Mouse (Mus musculus): ENCODE results near the gene Cyp2t4.

Cyp2t4 gene

DNA sequence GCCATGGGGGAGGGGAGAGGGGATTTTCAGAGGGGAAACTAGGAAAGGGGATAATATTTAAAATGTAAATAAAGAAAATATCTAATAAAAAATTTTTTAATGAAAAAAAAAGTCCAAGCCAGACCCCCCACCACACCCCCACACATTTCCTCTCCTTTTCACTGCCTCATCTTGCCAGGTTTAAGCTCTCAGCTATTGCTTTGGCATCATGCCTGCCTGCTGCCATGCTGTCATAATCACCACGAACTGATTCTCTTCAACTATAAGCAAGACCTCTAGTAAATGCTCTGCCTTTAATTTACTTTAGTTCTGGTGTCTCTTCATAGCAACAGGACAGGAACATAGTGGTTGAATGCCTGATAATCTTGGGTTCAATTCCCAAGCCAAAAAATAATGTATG lies 29.0 kb downstream of the Cyp2t4 start:
- no peak for DNase-seq (ENCODE audit: low spot score in 2 of 2)

DNA sequence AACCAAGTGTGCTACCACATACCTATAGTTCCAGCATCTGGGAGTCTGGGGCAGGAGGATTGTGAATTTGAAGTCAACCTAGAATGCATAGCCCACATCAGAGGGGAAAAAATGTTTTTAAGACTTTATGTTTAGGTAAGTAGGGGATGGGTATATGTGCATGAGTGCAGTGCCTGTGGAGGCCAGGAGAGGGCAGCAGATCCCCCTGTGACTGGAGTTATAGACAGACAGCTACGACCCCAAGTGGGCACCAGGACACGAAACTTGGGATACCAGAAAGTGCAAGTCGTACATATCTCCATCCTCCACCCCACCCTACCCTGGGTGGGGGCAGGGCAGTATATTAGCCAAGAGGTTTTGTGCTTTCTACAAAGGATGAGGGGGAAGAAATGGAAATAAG lies 31.4 kb downstream of the Cyp2t4 start:
- DNase-seq (ENCODE audit: low spot score in 2 of 2): no peak

DNA sequence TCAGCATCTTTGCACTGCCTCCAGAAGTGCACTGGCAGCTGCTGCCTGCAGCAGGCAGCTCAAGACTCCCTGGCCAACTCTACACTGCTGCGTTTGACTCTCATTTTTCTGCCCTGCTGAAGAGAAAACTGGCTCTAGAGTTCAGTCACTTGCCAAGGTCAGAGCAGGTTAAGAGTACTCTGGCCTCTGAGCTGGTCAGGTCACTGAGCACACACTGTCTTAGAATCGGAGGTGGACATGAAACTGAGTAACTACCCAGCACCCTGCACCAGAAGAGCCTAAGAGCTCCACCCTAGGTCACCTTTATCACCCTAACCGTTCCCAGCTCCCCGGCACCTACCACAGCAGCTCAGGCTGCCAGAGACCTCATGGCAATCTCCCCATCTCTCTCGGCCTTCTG lies 32.5 kb downstream of the Cyp2t4 start:
- DNase-seq (ENCODE audit: low spot score in 2 of 2): no peak

DNA sequence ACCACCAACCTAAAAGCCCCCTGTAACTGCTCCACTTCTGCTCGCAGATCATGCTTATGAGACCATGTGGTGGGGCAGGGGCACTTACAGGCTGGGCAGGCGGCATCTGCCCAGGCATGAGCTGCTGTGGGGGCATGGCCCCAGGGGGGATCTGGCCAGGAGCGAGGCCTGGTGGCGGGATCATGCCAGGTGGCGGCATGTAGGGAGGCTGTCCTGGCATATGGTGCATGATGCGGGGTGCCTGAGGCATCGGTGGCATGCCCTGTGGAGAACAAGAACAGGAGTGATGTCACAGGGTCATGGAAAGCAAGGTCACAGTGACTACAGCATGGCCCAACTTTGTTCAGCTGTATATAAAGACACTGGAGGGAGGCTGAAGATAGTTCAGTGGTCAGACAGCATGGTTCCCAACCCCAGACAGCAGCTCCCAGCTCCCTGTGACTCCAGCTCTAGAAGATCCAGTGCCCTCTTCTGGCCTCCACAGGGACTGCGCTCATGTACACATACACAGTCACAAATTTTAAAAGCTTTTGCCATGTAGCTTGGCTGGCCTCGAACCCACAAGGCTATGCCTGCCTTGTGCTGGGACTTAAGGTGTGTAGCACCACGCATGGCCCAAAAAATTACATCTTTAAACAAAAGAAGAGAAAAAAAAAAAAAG lies 35.9 kb downstream of the Cyp2t4 start:
- DNase-seq (ENCODE audit: low spot score in 2 of 2): no peak

DNA sequence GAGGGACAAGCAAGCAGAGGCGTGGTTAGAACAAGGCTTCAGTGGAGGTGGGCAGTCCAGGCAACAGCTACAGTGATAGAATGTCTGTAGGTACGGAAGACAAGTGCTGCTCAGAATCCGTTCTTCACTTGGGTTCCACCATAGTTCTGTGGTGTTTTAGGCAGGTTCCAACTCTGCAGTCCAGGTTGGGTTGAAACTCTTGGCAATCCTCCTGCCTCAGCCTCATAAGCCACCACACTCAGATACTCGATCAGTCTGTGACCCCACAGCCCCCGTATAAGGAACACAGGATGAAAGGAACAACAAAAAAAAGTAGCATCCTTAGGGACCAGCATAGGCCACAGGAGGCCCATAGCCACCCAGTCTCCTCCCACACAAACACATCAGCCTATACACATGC lies 38.9 kb downstream of the Cyp2t4 start:
- DNase-seq (ENCODE audit: low spot score in 2 of 2): no peak

DNA sequence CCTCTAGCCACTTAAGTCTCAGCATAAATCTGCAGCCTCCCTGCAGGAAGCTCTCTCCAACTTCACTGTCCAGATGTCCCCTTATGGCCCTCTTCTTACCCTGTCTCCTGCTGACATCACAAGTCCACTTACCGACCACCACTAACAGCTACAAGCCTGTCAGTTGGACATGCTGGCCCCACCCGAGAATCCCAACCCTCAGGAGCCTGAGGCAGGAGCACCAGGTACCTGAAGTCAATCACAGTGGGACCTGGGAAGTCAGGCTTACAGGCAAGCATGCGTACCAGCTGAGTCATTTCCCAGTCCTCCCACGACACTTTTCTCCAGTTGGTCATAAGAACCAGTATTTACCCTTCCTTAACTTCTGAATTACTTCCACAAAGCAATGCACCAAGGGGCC lies 40.2 kb downstream of the Cyp2t4 start:
- no peak for DNase-seq (ENCODE audit: low spot score in 2 of 2)

DNA sequence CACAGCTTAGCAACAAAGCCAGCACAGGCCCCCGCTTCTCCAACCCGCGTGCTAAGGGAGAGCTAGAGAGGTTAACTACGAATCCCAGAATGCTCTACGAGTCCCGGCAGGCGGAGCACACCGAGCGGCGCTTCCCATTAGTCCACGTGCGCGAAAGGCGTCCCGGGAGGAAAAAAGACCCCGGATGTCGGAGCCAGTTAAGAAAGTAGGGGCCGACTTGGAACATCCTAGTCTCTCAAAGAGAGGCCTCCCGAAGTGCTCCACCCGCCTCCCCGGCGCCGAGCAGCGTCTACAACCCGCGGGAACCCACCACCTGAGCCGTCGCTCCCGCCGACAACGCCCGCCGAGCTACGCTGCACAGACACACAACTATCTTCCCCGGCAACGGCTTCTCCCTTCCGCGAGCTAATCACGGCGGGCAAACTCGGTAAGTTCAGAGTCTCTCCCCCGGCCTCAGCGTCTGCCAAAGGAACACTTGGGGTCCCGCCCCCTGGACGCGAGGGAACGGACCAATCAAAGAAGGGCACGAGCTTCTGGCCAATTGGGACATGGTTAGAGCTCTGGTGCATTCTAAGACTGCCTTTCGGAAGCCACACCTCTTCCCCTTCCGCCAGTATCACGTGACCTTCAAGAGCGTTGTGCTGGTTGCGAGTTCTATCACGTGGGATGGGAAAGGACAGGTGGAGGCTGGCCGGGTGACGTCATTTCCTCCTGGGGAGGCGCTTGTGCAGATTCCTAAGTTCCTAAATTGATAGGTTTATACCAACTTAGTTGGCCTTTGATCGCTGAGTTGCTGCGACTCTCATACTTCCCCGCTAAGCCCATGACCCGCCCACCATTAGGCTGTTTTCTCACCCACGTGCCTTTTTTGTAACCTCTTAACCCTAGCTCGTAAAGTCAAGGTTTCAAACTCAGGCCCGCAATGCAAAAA lies 42.4 kb downstream of the Cyp2t4 start, which contains the start of the genes BC024978 and Snrpa:
Gene BC024978, plus strand, starts transcription at position 101 of the 931 bp plus-strand sequence.
Gene Snrpa, minus strand, starts transcription at position 591 of the 931 bp plus-strand sequence.
- peak; percentile 99 for DNase-seq (ENCODE audit: low spot score in 2 of 2)

DNA sequence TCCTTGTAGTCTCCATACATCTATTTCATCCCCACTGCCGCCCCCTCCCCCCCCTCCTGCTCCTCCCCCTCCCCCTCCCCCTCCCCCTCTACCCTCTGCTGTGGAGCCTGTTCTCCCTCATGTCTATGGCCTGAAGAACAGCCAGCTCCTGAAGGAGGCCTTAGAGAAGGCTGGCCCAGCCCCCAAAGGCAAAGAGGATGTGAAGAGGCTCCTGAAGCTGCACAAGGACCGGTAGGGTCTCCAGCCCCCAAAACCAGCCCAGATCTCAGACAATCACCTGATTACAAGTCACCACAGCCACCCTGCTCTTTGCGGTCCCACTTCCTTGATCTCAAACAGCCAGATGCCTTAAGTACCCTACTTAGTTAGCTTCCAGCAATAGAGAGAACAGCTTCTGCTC lies 43.6 kb downstream of the Cyp2t4 start:
- DNase-seq (ENCODE audit: low spot score in 2 of 2): no peak

DNA sequence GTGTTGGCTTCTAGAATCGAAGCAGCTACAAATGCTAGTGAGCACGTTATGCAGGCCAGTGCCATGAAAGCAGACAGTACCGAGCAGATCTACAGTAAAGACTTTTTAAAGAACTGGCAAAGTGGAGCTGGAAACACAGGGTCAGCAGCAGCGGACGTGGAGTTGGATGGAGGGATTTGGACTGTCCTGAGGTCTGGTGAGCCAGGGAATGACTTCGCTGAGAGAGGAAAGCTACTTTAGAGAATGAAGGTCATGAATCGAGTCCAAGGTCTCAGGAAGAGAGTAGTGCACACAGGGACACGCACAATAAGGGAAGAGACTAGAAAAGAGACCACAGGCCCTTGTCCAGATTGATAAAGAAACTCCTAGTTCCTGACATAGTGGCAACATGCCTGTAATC lies 44.1 kb downstream of the Cyp2t4 start:
- no peak for DNase-seq (ENCODE audit: low spot score in 2 of 2)

DNA sequence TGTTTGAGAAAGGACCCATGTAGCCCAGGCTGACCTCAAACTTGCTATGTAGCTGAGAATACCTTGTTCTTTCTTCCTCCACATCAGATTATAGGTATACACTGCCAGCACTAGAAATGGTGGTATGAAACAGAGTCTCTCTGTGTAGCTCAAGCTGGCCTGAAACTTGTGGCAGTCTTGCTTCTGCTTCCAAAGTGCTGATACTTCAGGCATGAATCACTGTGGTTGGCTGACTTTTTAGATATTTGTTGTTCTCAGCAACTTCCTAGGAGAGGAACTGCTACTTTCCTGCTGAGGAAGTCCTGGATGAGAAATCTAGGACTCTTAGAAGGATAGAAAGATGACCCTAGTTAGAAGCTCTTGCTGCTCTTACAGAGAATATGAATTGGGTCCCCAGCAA lies 44.8 kb downstream of the Cyp2t4 start:
- no peak for DNase-seq (ENCODE audit: low spot score in 2 of 2)

DNA sequence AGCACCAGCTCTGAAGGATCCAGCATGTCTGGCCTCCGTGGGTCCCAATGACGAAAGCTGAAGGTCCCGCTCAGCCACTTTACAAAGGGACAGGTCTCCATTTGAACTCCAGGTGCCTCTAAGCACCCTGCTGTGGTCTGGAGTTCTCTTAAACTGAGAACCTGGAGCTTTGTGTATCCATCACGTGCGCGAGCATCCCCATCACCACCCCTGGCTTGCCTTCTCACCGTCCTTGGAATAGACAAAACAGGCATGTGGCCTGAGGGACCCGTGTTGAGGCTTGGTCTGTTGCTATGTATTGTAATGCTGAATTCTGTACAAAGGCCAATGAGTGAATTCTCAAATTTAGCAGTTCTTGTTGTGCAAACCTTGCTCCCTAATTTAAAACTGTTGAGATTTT lies 45.3 kb downstream of the Cyp2t4 start:
- DNase-seq (ENCODE audit: low spot score in 2 of 2): no peak

DNA sequence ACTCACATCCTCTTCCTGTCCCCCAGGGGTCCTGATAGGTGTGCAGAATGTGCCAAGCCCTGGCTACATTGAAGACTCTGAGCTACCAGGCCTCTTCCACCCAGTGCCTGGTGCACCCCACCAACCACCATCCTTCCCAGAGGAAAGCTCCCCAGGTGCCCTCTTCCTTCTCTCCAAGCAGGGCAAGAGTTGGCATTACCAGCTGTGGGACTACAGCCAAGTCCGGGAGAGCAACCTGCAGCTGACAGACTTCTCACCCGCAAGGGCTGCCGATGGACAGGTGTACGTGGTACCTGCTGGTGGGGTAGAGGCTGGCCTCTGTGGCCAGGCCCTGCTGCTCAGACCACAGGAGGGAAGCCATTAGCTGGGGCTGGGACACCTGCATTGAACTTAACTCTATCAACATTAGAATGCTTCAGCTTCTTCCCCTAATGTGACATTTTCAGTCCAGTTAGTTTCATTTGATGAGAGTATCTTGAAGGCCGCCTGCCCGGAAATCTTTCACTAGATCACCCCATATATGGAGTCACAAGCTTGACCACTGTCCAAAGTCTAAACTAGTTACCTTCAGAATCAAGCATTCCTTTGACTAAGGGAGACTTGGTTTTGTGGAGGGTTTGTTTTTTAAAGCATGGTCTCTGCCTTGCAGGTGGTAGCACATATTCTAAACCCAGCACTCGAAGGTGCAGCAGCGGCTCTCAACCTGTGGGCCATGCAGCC lies 50.4 kb downstream of the Cyp2t4 start:
- no peak for DNase-seq (ENCODE audit: low spot score in 2 of 2)
